Mouse (Mus musculus): ENCODE measurements around the gene Dcp1a.

- TF ChIP-seq CTCF (IDR thresholded peaks at IDR 0.05; ENCODE audit: extremely low read depth, insufficient read depth, insufficient read length, insufficient replicate concordance) (no peak), POLR2A (IDR thresholded peaks at IDR 0.05; ENCODE audit: low read depth, low read length) (no peak)
Measured at GRCm38 (mm10) chr14:30457897-30458296, 21.4 kb upstream of the Dcp1a start.
